ENCODE assay signal across 7 mouse cellular contexts in the genomic region with DNA sequence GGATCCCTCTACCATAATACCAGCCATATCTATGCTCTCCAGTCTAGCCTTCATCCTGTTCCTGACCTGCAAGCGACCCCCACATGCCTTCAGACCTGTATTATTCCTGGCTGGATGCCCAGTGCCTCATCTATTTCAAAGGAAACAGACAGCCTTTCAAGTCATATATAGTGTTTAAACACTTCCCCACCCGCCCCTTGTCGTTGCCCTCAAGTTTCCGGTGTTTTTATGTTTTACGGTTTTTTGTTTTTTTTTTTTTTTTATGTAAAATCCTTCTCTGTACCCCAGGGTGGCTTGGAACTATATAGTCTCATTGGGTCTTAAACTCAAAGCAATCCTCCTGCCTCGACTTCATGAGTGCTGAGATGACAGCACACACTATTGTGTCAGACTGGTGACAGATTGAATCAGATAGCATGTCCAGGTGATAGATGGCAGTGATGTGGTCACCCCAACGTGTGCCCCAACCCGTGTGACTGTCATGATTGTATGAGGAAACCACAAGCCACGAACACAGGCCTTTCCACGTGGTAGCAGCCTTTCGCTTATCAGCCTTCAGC. TPM values are rescaled to one million over a fixed set of nuclear protein-coding genes. Genes with fewer than 3 reads are reported as not detected.
A peak's percentile ranks its signal among the peaks of the same experiment; 100 is the strongest.
DNase-seq lines count a peak whose midpoint lies in the region; ATAC-seq lines count a peak whose summit lies in the region.

No protein-coding gene starts in this region.

- peak; percentile 78 for ATAC-seq in CD4-positive, CD25-positive, alpha-beta regulatory T cell, adult 4 months
- peak; percentile 60 to 63 for ATAC-seq in hematopoietic stem cell, adult 5-6 weeks (replicated peaks in 1 of 2; ENCODE audit: insufficient read depth in 1 of 2, low FRiP score in 2 of 2, low TSS enrichment in 1 of 2, low read depth in 1 of 2, poor library complexity in 2 of 2, severe bottlenecking in 2 of 2)

- DNase-seq in 416B (ENCODE audit: low read depth), result peak; percentile 98
- DNase-seq in lung, postnatal 10 days, result peak; percentile 47
- DNase-seq in cerebellum, adult 8-10 months, result no peak
- DNase-seq in cerebellum, postnatal 25 days, result no peak
- no peak for DNase-seq in frontal cortex, postnatal 14 days (ENCODE audit: low spot score in 2 of 2)

RNA-seq across cellular contexts. Expression of gene Stx1a, which starts 1.5 kb away (rescaled TPM):
- polyA plus RNA-seq in CD4-positive, CD25-positive, alpha-beta regulatory T cell, adult 4 months (2017; shearing (Covaris generic)), result 10 to 100 TPM; 15.4 to 27.0 TPM
- not detected in 2 replicates for total RNA-seq in hematopoietic stem cell, adult 5-6 weeks (2017)

RNA-seq across cellular contexts. Expression of gene Abhd11, which starts 15.8 kb away (rescaled TPM):
- 10 to 100 TPM; 64.3 to 80.5 TPM for polyA plus RNA-seq in CD4-positive, CD25-positive, alpha-beta regulatory T cell, adult 4 months (2017; shearing (Covaris generic))
- 27.1 and 41.0 TPM in 2 replicates for total RNA-seq in hematopoietic stem cell, adult 5-6 weeks (2017)

RNA-seq across cellular contexts. Expression of gene Cldn3, which starts 38.7 kb away (rescaled TPM):
- not detected for polyA plus RNA-seq in CD4-positive, CD25-positive, alpha-beta regulatory T cell, adult 4 months (2017; shearing (Covaris generic))
- not detected in 2 replicates for total RNA-seq in hematopoietic stem cell, adult 5-6 weeks (2017)

RNA-seq across cellular contexts. Expression of gene Dnajc30, which starts 39.3 kb away (rescaled TPM):
- 10 to 100 TPM; 23.4 to 36.6 TPM for polyA plus RNA-seq in CD4-positive, CD25-positive, alpha-beta regulatory T cell, adult 4 months (2017; shearing (Covaris generic))
- total RNA-seq in hematopoietic stem cell, adult 5-6 weeks (2017), result 4.2 and 7.8 TPM in 2 replicates

RNA-seq across cellular contexts. Expression of gene Bud23, which starts 40.0 kb away (rescaled TPM):
- polyA plus RNA-seq in CD4-positive, CD25-positive, alpha-beta regulatory T cell, adult 4 months (2017; shearing (Covaris generic)), result 100 to 1,000 TPM in 1 of 2 experiments, 10 to 100 TPM in 1; 60.8 to 103 TPM
- 28.5 and 51.7 TPM in 2 replicates for total RNA-seq in hematopoietic stem cell, adult 5-6 weeks (2017)

Comparison
In these comparisons a context has a peak if more than half of its experiments do, and no peak if none do; other contexts are left out.
1. DNase-seq: peak in 416B (single experiment) and lung, postnatal 10 days (single experiment); none in cerebellum, adult 8-10 months (single experiment), cerebellum, postnatal 25 days (0 of 2) and frontal cortex, postnatal 14 days (0 of 2).